Mouse (Mus musculus) liver, embryonic 12.5 days (tissue): ENCODE measurements around the gene Stim2. TPM values are rescaled to one million over a fixed set of nuclear protein-coding genes. Genes with fewer than 3 reads are reported as not detected.

ENCODE experiments used
- ATAC-seq: fragments of 200-750 bp; cut with Nextera tagmentation; 2 replicates; pipeline ENCODE4 v1.8.0; 2017; ENCODE audit warnings: moderate number of reproducible peaks, mild to moderate bottlenecking, moderate library complexity
- H3K27ac ChIP-seq: fragments of 300-500 bp; sonication (generic); 2 replicates; pipeline ENCODE4 v1.5.1; 2016; ENCODE audit warnings: mild to moderate bottlenecking
- H3K27me3 ChIP-seq: fragments of 300-500 bp; sonication (generic); replicated peaks from 2 replicates; pipeline ENCODE4 v1.6.1; 2016; ENCODE audit warnings: mild to moderate bottlenecking, moderate library complexity
- H3K36me3 ChIP-seq: fragments of 300-500 bp; sonication (generic); 2 replicates; pipeline ENCODE4 v1.6.1; 2016; ENCODE audit warnings: mild to moderate bottlenecking, moderate library complexity
- H3K4me1 ChIP-seq: fragments of 300-500 bp; sonication (generic); 2 replicates; pipeline ENCODE4 v1.6.1; 2016
- H3K4me2 ChIP-seq: fragments of 300-500 bp; sonication (generic); 2 replicates; pipeline ENCODE4 v1.6.1; 2016; ENCODE audit warnings: mild to moderate bottlenecking, moderate library complexity
- H3K4me3 ChIP-seq: fragments of 300-500 bp; sonication (generic); 2 replicates; pipeline ENCODE4 v1.5.1; 2016; ENCODE audit warnings: mild to moderate bottlenecking, moderate library complexity
- H3K9ac ChIP-seq: fragments of 300-500 bp; sonication (generic); 2 replicates; pipeline ENCODE4 v1.6.1; 2016; ENCODE audit warnings: mild to moderate bottlenecking, moderate library complexity
- H3K9me3 ChIP-seq: fragments of 300-500 bp; sonication (generic); replicated peaks from 2 replicates; pipeline ENCODE4 v1.6.1; 2016; ENCODE audit warnings: mild to moderate bottlenecking, moderate library complexity
- WGBS: fragments of 180-500 bp; shearing (Covaris S2); methylation state at CpG from one replicate; pipeline ENCODE4 v1.1.7; 2016; ENCODE audit not compliant: insufficient replicate concordance; 5-methylcytosine and 5-hydroxymethylcytosine counted together
- polyA plus RNA-seq: library from polyadenylated mRNA; unstranded; fragments of >200 nt; fragmentation: Nextera tagmentation; extraction: Ambion mirVana; gene quantifications from 2 replicates; pipeline ENCODE4 v1.2.1, GENCODE M21; 2016

Gene Stim2
- polyA plus RNA-seq, 1 experiment from 2014 or later, result 9.1 TPM

DNA sequence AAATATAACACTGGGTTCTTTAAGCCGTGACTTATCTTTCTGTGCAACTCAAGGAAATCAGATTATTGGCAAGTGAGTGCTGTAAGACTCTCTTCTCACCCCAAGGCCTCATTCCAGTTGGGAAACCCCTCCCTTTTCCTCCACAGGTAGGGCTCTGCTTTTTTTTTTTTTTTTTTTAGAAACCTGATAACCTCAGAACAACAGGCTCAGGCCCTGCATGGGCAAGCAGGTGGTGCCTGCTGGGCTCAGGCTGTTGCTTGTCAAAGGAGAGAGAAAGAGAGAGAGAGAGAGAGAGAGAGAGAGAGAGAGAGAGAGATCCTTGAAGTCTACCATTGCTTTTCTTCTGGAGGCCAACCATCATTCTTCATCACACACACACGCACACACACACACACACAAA, 30.7 kb upstream of the Stim2 start:
- H3K27ac ChIP-seq, result no peak overlapping the region
- H3K36me3 ChIP-seq, result no peaks in the 10 kb centered on the region
- no peak overlapping the region for H3K4me2 ChIP-seq
- no peaks in the 10 kb centered on the region for H3K9me3 ChIP-seq
- H3K9ac ChIP-seq, result no peak overlapping the region
- H3K4me3 ChIP-seq, result no peak overlapping the region
- ATAC-seq, result no peak
- WGBS, result 62% methylated on average over 2 of the region's 2 CpGs
- no peaks in the 10 kb centered on the region for H3K4me1 ChIP-seq
- peaks cover 18% of the 10 kb centered on the region for H3K27me3 ChIP-seq

DNA sequence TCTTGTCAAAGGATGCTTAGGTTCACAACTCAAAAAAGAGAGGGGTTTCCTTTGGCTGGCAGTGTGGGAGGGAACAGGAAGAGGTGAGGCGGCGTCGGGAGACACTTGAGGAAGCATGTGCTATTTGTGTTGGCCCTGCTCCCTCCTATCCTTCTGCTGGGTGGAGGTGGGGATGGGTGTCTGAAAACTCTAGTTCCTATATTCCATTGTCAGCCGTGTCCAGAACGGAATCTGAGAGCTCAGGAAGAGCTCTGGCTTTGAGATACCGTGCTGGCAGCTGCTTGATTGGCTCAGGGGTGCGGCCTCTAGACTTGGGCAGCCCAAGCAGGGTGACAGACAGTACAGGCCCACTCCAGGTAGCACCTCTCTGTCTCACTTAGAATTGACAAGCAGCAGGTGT, 28.1 kb upstream of the Stim2 start:
- H3K9ac ChIP-seq, result no peak overlapping the region
- no peak for ATAC-seq
- no peak overlapping the region for H3K4me3 ChIP-seq
- H3K27me3 ChIP-seq, result peaks cover 18% of the 10 kb centered on the region
- no peaks in the 10 kb centered on the region for H3K4me1 ChIP-seq
- no peak overlapping the region for H3K4me2 ChIP-seq
- no peaks in the 10 kb centered on the region for H3K9me3 ChIP-seq
- H3K27ac ChIP-seq, result no peak overlapping the region
- WGBS, result 30% methylated on average over 7 of the region's 7 CpGs
- no peaks in the 10 kb centered on the region for H3K36me3 ChIP-seq

DNA sequence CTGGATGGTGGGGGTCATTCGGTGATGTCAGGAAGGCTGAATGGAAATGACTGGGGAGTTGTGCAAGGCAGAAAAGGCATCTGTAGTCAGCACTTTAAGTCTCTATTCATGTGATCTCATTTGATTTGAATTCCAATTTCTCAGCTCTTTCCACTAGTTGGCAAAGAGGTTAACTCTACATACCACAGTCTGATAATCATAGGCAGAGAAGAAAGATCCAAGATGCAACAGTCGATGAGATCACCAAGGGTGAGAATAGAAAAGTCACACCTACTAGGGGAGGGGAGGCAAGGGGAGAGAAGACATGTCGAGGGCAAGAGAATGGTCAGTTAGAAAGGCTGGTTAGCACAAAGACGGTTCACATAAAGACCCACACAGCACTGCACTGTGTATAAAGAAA, 27.1 kb upstream of the Stim2 start:
- no peak overlapping the region for H3K27ac ChIP-seq
- H3K36me3 ChIP-seq, result no peaks in the 10 kb centered on the region
- no peaks in the 10 kb centered on the region for H3K4me1 ChIP-seq
- WGBS, result 72% methylated on average over 4 of the region's 4 CpGs
- H3K27me3 ChIP-seq, result peaks cover 18% of the 10 kb centered on the region
- no peak overlapping the region for H3K4me2 ChIP-seq
- no peak overlapping the region for H3K9ac ChIP-seq
- H3K9me3 ChIP-seq, result no peaks in the 10 kb centered on the region
- no peak for ATAC-seq
- H3K4me3 ChIP-seq, result no peak overlapping the region

DNA sequence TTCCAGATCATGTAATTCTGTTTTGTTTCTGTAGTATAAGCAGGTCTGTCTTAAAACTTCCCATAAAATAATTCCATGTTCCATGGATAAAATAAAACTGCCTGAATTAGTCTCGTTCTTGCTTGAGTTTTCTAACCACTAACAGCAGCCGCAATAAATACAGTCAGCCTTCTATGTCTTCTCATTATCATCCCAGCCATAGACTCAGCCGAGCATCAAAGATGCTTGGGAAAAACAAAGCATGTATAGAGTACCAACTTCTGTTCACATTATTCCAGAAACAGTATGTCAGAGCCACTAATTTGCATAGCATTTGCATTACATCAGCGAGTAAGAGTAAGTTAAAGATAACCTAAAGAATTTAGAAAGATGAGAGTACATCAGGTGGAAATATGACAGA, 25.4 kb upstream of the Stim2 start:
- WGBS, result 70% methylated on average over 4 of the region's 4 CpGs
- no peak overlapping the region for H3K4me3 ChIP-seq
- no peak for ATAC-seq

DNA sequence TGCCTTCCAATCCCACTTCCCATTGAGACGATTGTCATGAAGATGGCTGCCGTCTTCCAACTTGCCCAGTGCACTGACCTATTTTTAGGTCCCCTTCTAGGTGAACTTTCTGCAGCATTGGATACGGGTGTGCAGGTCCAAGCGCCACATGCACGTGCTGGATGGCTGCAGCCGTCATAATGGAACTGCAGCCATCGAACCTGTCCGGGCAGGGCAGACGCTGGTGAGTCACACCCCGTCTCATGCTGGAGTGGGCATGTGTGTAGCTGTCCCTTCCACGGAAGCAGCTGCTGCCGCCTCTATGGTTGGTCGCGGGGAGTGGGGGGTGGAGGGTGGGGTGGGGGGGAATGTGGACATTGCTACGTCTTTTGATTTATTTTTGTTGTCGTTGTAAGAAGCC, 21.8 kb upstream of the Stim2 start:
- ATAC-seq, result no peak
- peaks cover 5% of the 10 kb centered on the region; the same call in 1 of the 2 replicates for H3K27me3 ChIP-seq
- 79% methylated on average over 16 of the region's 16 CpGs for WGBS

More for the DNA sequence above, 25.4 kb upstream of the Stim2 start:
- Histone ChIP-seq H3K27me3 (peaks cover 23% of the 10 kb centered on the region), H3K9me3 (no peaks in the 10 kb centered on the region), H3K4me1 (no peaks in the 10 kb centered on the region), H3K9ac (no peak overlapping the region), H3K27ac (no peak overlapping the region), H3K36me3 (no peaks in the 10 kb centered on the region), H3K4me2 (no peak overlapping the region)

DNA sequence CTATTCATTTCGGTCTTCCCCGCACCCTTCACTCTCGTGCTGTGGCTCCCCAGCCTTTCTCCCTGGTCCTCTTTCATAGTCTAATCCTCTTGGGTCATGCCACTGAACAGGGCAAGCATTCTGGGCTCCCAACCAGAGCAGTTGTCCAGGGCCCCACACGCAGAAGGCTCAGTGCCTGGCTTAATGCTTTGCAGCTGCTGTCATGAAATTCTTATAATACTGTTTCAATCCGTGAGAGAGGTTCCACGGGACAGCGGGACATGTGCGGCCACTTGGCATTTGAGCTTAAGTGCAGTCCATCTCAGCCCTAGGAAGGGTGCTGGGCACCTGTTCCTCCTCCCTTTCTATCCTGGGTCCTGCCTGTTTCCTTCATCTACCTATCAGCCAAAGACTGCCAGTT, 21.2 kb upstream of the Stim2 start:
- Histone ChIP-seq H3K4me3 (no peak overlapping the region), H3K9me3 (no peaks in the 10 kb centered on the region), H3K36me3 (no peaks in the 10 kb centered on the region), H3K27me3 (peaks cover 5% of the 10 kb centered on the region; the same call in 1 of the 2 replicates), H3K9ac (no peak overlapping the region), H3K27ac (no peak overlapping the region), H3K4me2 (no peak overlapping the region), H3K4me1 (no peaks in the 10 kb centered on the region)
- no peak for ATAC-seq
- WGBS, result 80% methylated on average over 8 of the region's 8 CpGs

More for the DNA sequence above, 21.8 kb upstream of the Stim2 start:
- no peak overlapping the region for H3K4me2 ChIP-seq
- H3K27ac ChIP-seq, result no peak overlapping the region
- H3K4me1 ChIP-seq, result no peaks in the 10 kb centered on the region
- H3K36me3 ChIP-seq, result no peaks in the 10 kb centered on the region
- no peaks in the 10 kb centered on the region for H3K9me3 ChIP-seq
- H3K9ac ChIP-seq, result no peak overlapping the region
- H3K4me3 ChIP-seq, result no peak overlapping the region

DNA sequence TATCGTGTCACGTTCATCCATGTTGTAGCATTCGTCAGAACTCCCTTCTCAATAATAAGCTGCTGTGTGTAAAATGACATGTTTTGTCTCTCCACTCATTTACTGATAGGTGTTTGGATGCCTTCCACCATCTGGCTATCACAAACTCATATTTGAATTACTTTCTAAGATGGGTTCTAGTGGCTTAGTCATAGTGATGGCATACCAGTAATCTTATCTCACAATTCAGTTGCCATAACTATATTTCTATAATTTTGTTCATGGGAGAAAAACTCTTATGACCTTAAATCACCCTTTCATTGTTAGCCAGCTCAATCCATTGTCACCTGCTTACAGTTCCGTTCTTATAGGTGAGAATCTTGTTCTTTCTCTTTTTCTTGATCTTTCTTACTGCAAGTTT, 14.9 kb upstream of the Stim2 start:
- no peak overlapping the region for H3K4me2 ChIP-seq
- WGBS, result 77% methylated on average over 4 of the region's 4 CpGs
- no peak overlapping the region for H3K4me3 ChIP-seq
- H3K9me3 ChIP-seq, result no peaks in the 10 kb centered on the region
- no peak overlapping the region for H3K27ac ChIP-seq
- H3K4me1 ChIP-seq, result no peaks in the 10 kb centered on the region
- H3K27me3 ChIP-seq, result no peaks in the 10 kb centered on the region
- no peak overlapping the region for H3K9ac ChIP-seq
- H3K36me3 ChIP-seq, result no peaks in the 10 kb centered on the region
- no peak for ATAC-seq

DNA sequence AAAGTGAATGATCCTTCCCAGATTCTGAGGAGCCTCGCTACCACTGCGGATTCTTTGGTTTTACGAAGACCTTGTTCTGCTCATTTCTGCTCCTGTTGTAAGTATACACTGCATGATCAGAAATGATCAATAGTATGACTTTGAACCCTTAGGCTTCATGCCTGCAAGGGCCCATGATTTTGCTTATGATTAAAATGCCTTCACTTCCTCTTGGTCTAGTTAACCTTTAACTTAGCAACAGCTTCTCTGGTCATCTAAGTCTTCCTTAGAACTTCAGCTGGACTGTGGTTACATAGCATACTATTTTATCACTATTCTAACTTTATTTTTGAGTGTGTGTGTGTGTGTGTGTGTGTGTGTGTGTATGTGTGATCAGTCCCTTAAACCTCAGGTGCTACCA, 12.7 kb upstream of the Stim2 start:
- Histone ChIP-seq H3K27me3 (peaks cover 4% of the 10 kb centered on the region; the same call in 1 of the 2 replicates), H3K4me2 (no peak overlapping the region), H3K9ac (no peak overlapping the region), H3K9me3 (no peaks in the 10 kb centered on the region), H3K27ac (no peak overlapping the region), H3K36me3 (no peaks in the 10 kb centered on the region), H3K4me1 (no peaks in the 10 kb centered on the region), H3K4me3 (no peak overlapping the region)
- ATAC-seq, result no peak
- WGBS, result 79% methylated on average over 3 of the region's 3 CpGs

DNA sequence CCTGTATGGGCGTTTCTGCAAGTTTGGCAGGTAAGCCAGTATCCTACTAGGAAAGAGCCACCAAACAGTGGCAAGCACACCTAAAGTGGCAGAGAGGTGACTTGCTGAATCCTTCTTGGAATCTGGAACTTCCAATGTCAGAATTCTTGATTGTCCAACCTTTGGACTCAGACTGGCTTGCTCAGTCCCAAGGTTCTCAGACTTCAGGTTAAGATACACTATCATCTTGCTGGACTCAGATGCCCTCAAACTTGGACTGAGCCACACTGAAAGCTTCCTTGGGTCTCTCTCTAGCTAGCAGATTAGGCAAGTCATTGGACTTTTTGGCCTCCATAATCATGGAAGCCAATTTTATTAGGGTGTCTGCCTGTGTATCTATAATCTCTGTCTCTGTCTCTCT, 10.8 kb upstream of the Stim2 start:
- no peak overlapping the region for H3K9ac ChIP-seq
- WGBS, result 43% methylated on average over 1 of the region's 1 CpGs
- H3K4me1 ChIP-seq, result no peaks in the 10 kb centered on the region
- no peaks in the 10 kb centered on the region for H3K9me3 ChIP-seq
- H3K27ac ChIP-seq, result no peak overlapping the region
- ATAC-seq, result no peak
- no peaks in the 10 kb centered on the region for H3K36me3 ChIP-seq
- no peak overlapping the region for H3K4me3 ChIP-seq
- H3K27me3 ChIP-seq, result peaks cover 4% of the 10 kb centered on the region; the same call in 1 of the 2 replicates
- H3K4me2 ChIP-seq, result no peak overlapping the region

DNA sequence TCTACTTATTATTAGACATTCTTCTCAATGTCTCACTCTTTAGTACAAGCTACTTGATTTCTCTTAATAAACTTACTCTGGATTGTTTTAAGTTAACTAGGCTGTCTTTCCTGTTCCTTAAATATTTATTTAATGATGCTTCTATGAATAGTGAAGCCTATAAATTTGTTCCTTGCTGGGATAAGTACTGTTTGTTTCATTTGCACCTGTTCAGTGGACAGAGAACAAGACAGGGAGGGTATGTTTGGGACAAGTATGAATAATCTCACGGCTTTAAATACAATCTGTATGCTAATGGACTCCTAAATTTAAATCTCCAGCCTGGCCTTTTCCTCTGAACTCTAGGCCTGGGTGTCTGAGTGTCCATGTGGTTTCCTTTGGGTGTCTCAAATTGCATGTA, 10.2 kb upstream of the Stim2 start:
- no peak overlapping the region for H3K4me3 ChIP-seq
- H3K4me2 ChIP-seq, result no peak overlapping the region
- H3K4me1 ChIP-seq, result no peaks in the 10 kb centered on the region
- H3K9me3 ChIP-seq, result no peaks in the 10 kb centered on the region
- H3K9ac ChIP-seq, result no peak overlapping the region
- no peak overlapping the region for H3K27ac ChIP-seq
- peaks cover 8% of the 10 kb centered on the region; the same call in 1 of the 2 replicates for H3K27me3 ChIP-seq
- no peaks in the 10 kb centered on the region for H3K36me3 ChIP-seq
- no peak for ATAC-seq
- WGBS, result 73% methylated on average over 1 of the region's 1 CpGs

DNA sequence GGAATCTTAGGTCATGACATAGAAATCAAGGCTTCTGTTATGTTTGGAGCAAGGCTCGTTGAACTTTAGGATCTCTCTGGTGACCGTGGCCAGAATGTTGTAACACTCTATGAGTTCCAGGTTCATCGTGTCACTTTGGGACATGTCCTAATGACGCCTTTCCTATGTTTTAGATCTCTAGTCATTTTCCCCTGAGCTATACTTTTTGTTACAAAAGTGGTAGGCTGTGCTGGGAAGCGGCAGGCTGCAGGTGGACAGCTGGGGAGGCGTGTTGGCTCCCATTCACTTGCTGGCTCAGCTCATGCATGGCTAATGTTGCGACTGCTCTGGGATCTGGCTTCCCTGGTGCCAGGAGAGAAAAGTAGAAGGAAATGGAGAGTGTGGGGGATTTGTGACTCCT, 5.7 kb upstream of the Stim2 start:
- H3K9ac ChIP-seq, result no peak overlapping the region
- no peaks in the 10 kb centered on the region for H3K36me3 ChIP-seq
- ATAC-seq, result no peak
- H3K27me3 ChIP-seq, result peaks cover 30% of the 10 kb centered on the region
- no peaks in the 10 kb centered on the region for H3K9me3 ChIP-seq
- no peak overlapping the region for H3K27ac ChIP-seq
- peaks cover 23% of the 10 kb centered on the region for H3K4me1 ChIP-seq
- 73% methylated on average over 7 of the region's 7 CpGs for WGBS
- no peak overlapping the region for H3K4me3 ChIP-seq
- no peak overlapping the region for H3K4me2 ChIP-seq

DNA sequence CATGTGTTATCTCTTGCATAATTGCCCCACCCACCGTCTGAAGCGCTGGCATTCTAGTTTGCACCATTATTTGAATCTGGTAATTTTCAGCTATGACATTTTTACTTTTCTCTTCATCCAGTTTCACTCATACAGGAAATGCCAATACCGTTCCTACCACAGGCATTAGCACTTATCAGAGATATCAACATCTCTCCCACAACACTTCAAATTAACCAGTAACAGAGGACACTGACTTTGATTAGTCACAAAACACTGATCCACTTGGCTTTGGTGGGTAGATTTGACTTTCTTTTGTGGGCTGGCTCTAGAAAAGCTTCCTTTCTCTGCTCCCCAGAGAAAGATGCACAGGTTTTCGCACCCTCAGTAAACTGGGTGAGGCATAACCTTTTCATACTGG, 3.7 kb upstream of the Stim2 start:
- H3K27me3 ChIP-seq, result peaks cover 30% of the 10 kb centered on the region
- no peak overlapping the region for H3K27ac ChIP-seq
- no peak overlapping the region for H3K4me3 ChIP-seq
- peaks cover 34% of the 10 kb centered on the region for H3K4me1 ChIP-seq
- H3K9ac ChIP-seq, result no peak overlapping the region
- peak overlapping the region; percentile 90 for H3K4me2 ChIP-seq
- H3K9me3 ChIP-seq, result no peaks in the 10 kb centered on the region
- no peak for ATAC-seq
- 45% methylated on average over 4 of the region's 4 CpGs for WGBS
- no peaks in the 10 kb centered on the region for H3K36me3 ChIP-seq

DNA sequence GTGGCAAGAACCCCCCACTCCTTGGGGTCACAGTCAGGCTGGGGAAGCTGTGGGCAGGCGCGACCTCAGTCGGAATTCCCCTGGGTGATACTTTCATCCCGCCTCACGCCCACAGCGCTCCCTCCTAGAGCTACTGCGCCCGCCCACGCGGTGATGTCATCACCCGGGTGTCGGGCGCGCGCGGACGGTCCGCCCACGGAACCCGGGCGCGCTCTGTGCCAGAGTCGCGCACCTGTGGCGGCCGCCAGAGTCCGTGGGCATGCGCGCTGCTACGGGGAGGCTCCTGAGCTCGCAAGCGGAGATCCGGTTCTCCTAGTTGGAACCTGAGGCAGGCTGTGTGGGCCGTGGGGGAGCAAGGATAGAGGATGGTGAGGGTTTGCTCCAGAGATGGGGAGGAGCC, 3.0 kb upstream of the Stim2 start:
- H3K4me3 ChIP-seq, result peak overlapping the region; percentile 61
- peaks cover 41% of the 10 kb centered on the region for H3K4me1 ChIP-seq
- WGBS, result under 1% methylated on average over 34 of the region's 34 CpGs
- H3K36me3 ChIP-seq, result no peaks in the 10 kb centered on the region
- peak overlapping the region; percentile 61 for H3K9ac ChIP-seq
- no peak for ATAC-seq
- H3K27me3 ChIP-seq, result peaks cover 26% of the 10 kb centered on the region
- no peaks in the 10 kb centered on the region for H3K9me3 ChIP-seq
- peak overlapping the region; percentile 90 for H3K4me2 ChIP-seq
- H3K27ac ChIP-seq, result no peak overlapping the region
